Mouse (Mus musculus) Patski (cell line): Measurements from ENCODE around the gene C1qtnf4. TPM values are rescaled to one million over a fixed set of nuclear protein-coding genes. Genes with fewer than 3 reads are reported as not detected.

Experiments
- ATAC-seq: fragments of 100-300 bp; one replicate; pipeline ENCODE4 v1.8.0; 2021
- CTCF ChIA-PET: fragments of 350-600 bp; sonication (Branson Sonifier 250); formaldehyde crosslinking; loops from one replicate; lab custom pipeline; 2022; ENCODE audit warnings: inconsistent platforms; lab: Charles Lee
- POLR2A ChIA-PET: fragments of 350-600 bp; sonication (Branson Sonifier 250); formaldehyde crosslinking; loops from one replicate; lab custom pipeline; 2022; ENCODE audit warnings: antibody characterized with exemption, inconsistent platforms; lab: Charles Lee
- DNase-seq: peaks from one replicate; pipeline ENCODE4 v3.0.0-alpha.2; 2011; ENCODE audit warnings: low read depth, low spot score
- H3K27me3 ChIP-seq: fragments of 371-371 bp; one replicate; pipeline ENCODE4 v1.5.1; 2021
- CTCF ChIP-seq: fragments of 100-300 bp; IDR thresholded peaks from one replicate; pipeline ENCODE4 v1.5.1; 2021
- in situ Hi-C: fragments of 300-500 bp; cut with MboI; formaldehyde crosslinking; loops from 3 replicates; pipeline ENCODE4 v1.11.1; 2018; ENCODE audit warnings: low pct_unique_long_range_greater_than_20kb, mixed read lengths
- polyA plus RNA-seq: library from polyadenylated mRNA; unstranded; gene quantifications from one replicate; pipeline ENCODE4 v1.2.3, GENCODE M21; 2021

The C1qtnf4 gene
- polyA plus RNA-seq, 1 experiment from 2014 or later = 0.04 TPM

DNA sequence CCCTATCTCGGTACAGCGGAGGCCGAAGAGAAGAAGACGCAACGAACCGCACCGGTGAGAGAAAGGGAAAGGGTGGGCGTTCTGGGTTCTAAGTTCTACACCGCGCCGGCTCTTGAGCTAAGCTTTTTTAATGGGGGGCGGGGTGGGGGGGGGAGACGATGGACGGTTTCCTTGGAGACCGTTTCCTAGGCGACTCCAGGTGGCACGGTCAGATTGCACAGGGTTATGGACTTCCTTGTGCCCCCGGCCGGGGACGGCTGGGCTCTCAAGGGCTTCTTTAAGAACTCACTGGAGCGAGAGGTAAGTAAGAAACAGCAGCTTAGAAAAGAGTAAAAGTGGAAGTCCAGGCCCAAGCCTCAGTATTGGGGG lies 19.2 kb downstream of the C1qtnf4 start:
- in situ Hi-C loops = no loop called here
- TF ChIP-seq CTCF = no peak
- CTCF ChIA-PET = interaction anchor here (1.2 to 1.9 kb wide), 2 partner anchors 9 to 38 kb away, joined by 5 read pairs; no protein-coding TSS in a partner anchor
- H3K27me3 ChIP-seq = no peaks in the 10 kb centered on the region
- POLR2A ChIA-PET = interaction anchor here (0.7 to 1.8 kb wide), 4 partner anchors 9 to 159 kb away, joined by 3 to 5 read pairs (median 3); no protein-coding TSS in a partner anchor
- no peak for ATAC-seq
- DNase-seq = no peak

- CTCF ChIA-PET = interaction anchor here (0.9 to 2.0 kb wide), 5 partner anchors 9 to 146 kb away, joined by 3 to 7 read pairs (median 4); no protein-coding TSS in a partner anchor
- no peaks in the 10 kb centered on the region for H3K27me3 ChIP-seq
- TF ChIP-seq CTCF = no peak
- DNase-seq (no peak), ATAC-seq (no peak)
- in situ Hi-C loops = no loop called here
- POLR2A ChIA-PET = interaction anchor here (1.8 kb wide), 1 partner anchor 11 kb away, joined by 5 read pairs; no protein-coding TSS in a partner anchor
Measured at GRCm38 (mm10) chr2:90906721-90907120, 21.1 kb downstream of the C1qtnf4 start.

GRCm38 (mm10) chr2:90910861-90911260 lies 25.2 kb downstream of the C1qtnf4 start:
- no peak for TF ChIP-seq CTCF
- ChIA-PET CTCF (no interaction called here), POLR2A (no interaction called here)
- in situ Hi-C loops = no loop called here
- ATAC-seq = no peak
- no peak for DNase-seq
- no peaks in the 10 kb centered on the region for H3K27me3 ChIP-seq

GRCm38 (mm10) chr2:90911668-90912067 lies 26.0 kb downstream of the C1qtnf4 start:
- no peak for TF ChIP-seq CTCF
- CTCF ChIA-PET = no interaction called here
- no peaks in the 10 kb centered on the region for H3K27me3 ChIP-seq
- POLR2A ChIA-PET = interaction anchor here (0.9 kb wide), 1 partner anchor 17 kb away, joined by 9 read pairs; no protein-coding TSS in a partner anchor
- no peak for DNase-seq
- ATAC-seq = no peak
- in situ Hi-C loops = no loop called here

DNA sequence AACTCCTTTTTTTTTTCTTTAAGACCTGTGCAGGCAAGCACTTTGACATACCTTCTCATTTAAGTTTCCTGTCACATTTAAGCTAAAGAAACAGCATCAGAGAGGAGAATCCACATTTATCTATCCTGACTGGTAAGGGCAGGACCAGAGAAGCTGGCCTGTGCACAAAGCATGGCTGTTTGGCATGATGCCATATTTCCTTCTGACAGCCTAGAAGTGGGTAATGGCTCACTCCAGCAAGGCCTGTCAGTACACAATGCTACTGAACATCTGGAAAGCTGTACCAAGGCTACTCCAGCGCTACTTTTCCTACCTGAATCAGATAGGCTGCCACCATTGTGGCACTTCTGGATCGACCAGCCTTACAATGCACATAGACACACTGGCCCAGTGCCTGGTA lies 28.0 kb downstream of the C1qtnf4 start:
- no peak for ATAC-seq
- no peak for TF ChIP-seq CTCF
- no peak for DNase-seq
- no peaks in the 10 kb centered on the region for H3K27me3 ChIP-seq
- CTCF ChIA-PET = interaction anchor here (1.1 to 2.1 kb wide), 4 partner anchors 9 to 106 kb away, joined by 3 to 10 read pairs (median 4); partner anchors contain the start of genes Kbtbd4 and Ndufs3
- in situ Hi-C loops = no loop called here
- POLR2A ChIA-PET = interaction anchor here (0.6 to 1.7 kb wide), 5 partner anchors 9 to 303 kb away, joined by 3 to 5 read pairs (median 3); no protein-coding TSS in a partner anchor

- CTCF ChIA-PET = interaction anchor here (0.8 to 1.9 kb wide), 4 partner anchors 9 to 45 kb away, joined by 3 to 9 read pairs (median 4); partner anchors contain the start of gene Celf1
- TF ChIP-seq CTCF = no peak
- DNase-seq = no peak
- POLR2A ChIA-PET = interaction anchor here (0.8 to 1.7 kb wide), 2 partner anchors 11 to 12 kb away, joined by 3 to 5 read pairs; partner anchors contain the start of genes Kbtbd4 and Ndufs3
- no peak for ATAC-seq
- H3K27me3 ChIP-seq = no peaks in the 10 kb centered on the region
- in situ Hi-C loops = no loop called here
Measured at GRCm38 (mm10) chr2:90915516-90915915, 29.9 kb downstream of the C1qtnf4 start.

DNA sequence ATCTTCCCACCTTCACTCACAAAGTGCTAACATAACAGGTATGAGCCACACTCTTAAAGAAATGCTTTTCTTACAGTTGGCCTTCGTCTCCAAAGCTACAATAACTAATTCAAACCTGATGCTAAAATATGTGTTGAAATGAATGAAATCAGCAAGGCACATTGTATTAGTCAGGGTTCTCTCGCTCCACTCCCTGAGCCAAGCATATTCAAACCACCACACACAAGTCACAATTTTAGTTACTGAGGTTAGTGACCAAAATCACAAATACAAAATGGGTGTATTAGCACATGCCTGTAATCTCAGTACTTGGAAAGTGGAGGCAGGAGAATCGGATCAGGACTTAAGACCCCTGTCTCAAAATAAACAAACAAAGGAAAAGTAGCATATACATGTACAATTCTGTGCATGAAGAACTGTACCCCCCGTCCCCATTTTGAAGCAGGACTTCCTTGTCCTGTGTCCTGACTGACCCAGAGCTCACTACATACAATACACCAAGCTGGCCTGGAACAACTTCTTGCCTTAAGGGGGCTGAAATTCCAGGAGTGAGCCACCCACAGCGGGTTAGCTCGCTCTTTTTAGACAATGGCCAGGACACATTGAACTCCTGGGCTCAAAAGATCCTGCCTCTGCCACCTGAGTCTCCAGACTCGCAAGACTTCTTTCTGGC lies 31.0 kb downstream of the C1qtnf4 start:
- no peak for TF ChIP-seq CTCF
- in situ Hi-C loops = no loop called here
- CTCF ChIA-PET = interaction anchor here (0.8 to 1.9 kb wide), 5 partner anchors 11 to 50 kb away, joined by 3 to 9 read pairs (median 4); partner anchors contain the start of gene Celf1
- ATAC-seq = peak; percentile 7
- H3K27me3 ChIP-seq = no peaks in the 10 kb centered on the region
- POLR2A ChIA-PET = interaction anchor here (0.7 to 1.9 kb wide), 2 partner anchors 11 to 39 kb away, joined by 3 to 5 read pairs; no protein-coding TSS in a partner anchor
- no peak for DNase-seq

DNA sequence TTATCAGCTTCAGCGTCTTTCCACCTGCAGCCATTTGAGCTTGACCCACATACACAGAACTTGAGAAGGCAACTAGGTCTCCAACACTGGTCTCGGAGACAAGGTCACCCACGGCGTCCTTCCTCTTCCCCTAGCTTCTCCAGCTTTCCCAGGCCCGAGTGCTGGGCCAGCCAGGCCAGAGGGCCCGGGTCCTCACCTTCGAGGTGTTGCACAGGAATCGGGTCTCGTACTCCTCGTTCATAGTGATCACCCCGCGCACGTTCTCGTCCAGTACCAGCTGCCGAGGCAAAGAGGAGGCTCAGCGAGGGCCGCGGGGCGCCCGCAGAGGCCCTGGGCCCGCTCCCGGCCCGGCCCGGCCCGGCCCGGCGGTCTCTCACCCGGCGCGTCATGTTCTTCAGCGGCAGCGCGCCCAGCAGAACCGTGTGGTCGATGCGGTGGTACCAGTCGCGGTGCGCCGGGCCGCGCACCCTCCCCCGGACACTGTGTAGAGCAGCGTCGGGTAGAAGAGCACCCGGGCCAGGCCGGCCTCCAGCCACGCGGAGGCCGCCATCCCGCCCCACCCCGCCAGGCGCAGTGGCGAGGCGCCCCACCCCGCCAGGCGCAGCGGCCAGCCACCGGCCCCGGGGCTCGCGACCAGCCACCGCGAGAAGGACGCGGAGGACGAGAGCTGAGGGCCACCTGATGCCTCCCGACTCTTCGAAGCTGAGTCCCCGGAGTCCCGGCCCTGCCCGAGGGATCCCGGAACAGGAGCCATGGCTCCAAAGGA lies 31.8 kb downstream of the C1qtnf4 start:
- ChIA-PET CTCF (interaction anchor here (0.8 to 1.9 kb wide), 2 partner anchors 11 to 23 kb away, joined by 4 to 9 read pairs; partner anchors contain the start of gene Celf1), POLR2A (interaction anchor here (0.7 to 1.9 kb wide), 2 partner anchors 12 to 38 kb away, joined by 3 to 5 read pairs; no protein-coding TSS in a partner anchor)
- DNase-seq = no peak
- ATAC-seq = peak; percentile 84
- no peak for TF ChIP-seq CTCF
- in situ Hi-C loops = no loop called here
- no peaks in the 10 kb centered on the region for H3K27me3 ChIP-seq

GRCm38 (mm10) chr2:90917999-90918698 lies 32.5 kb downstream of the C1qtnf4 start:
- ChIA-PET CTCF (no interaction called here), POLR2A (interaction anchor here (1.9 kb wide), 1 partner anchor 12 kb away, joined by 5 read pairs; no protein-coding TSS in a partner anchor)
- H3K27me3 ChIP-seq = no peaks in the 10 kb centered on the region
- ATAC-seq (no peak), DNase-seq (no peak)
- TF ChIP-seq CTCF = no peak
- in situ Hi-C loops = no loop called here
